Mouse (Mus musculus): ENCODE measurements around the gene Pglyrp2. TPM values are rescaled to one million over a fixed set of nuclear protein-coding genes. Genes with fewer than 3 reads are reported as not detected.

Pglyrp2 gene
- polyA plus RNA-seq, 1 experiment: 43.0 TPM

GRCm38 (mm10) chr17:32388370-32389100 is 35.4 kb downstream of the Pglyrp2 start:
- DNase-seq (ENCODE audit: low read depth in 1 of 2, low spot score in 2 of 2): peak in 1 of 2 experiments; percentile 58
- peak overlapping the region; percentile 86 for H3K4me3 ChIP-seq (ENCODE audit: extremely low read depth, insufficient read depth, insufficient read length)
- H3K4me1 ChIP-seq (ENCODE audit: control insufficient read depth, insufficient read depth, insufficient read length): peaks cover 5% of the 10 kb centered on the region
- TF ChIP-seq CTCF (IDR thresholded peaks at IDR 0.05; ENCODE audit: extremely low read depth, insufficient read depth, insufficient read length, insufficient replicate concordance) (no peak), POLR2A (IDR thresholded peaks at IDR 0.05; ENCODE audit: low read depth, low read length) (no peak)
- H3K36me3 ChIP-seq (ENCODE audit: control insufficient read depth, insufficient read depth, low read length): peaks cover 19% of the 10 kb centered on the region
- peak overlapping the region; percentile 56 for H3K27ac ChIP-seq (ENCODE audit: insufficient read depth, low read length)
- 2% methylated on average over 38 of the region's 39 CpGs for WGBS
- no peaks in the 10 kb centered on the region for H3K27me3 ChIP-seq (ENCODE audit: control insufficient read depth, insufficient read depth, low read length)

GRCm38 (mm10) chr17:32387986-32388369 is 36.0 kb downstream of the Pglyrp2 start:
- no peaks in the 10 kb centered on the region for H3K27me3 ChIP-seq (ENCODE audit: control insufficient read depth, insufficient read depth, low read length)
- H3K27ac ChIP-seq (ENCODE audit: insufficient read depth, low read length): no peak overlapping the region; the same call in 1 of the 2 replicates
- H3K4me1 ChIP-seq (ENCODE audit: control insufficient read depth, insufficient read depth, insufficient read length): peaks cover 5% of the 10 kb centered on the region
- TF ChIP-seq POLR2A (IDR thresholded peaks at IDR 0.05; ENCODE audit: low read depth, low read length) (no peak), CTCF (IDR thresholded peaks at IDR 0.05; ENCODE audit: extremely low read depth, insufficient read depth, insufficient read length, insufficient replicate concordance) (no peak)
- H3K36me3 ChIP-seq (ENCODE audit: control insufficient read depth, insufficient read depth, low read length): peaks cover 14% of the 10 kb centered on the region
- WGBS: 78% methylated on average over 7 of the region's 7 CpGs
- H3K4me3 ChIP-seq (ENCODE audit: extremely low read depth, insufficient read depth, insufficient read length): no peak overlapping the region
- no peak for DNase-seq (ENCODE audit: low read depth in 1 of 2, low spot score in 2 of 2)

DNA sequence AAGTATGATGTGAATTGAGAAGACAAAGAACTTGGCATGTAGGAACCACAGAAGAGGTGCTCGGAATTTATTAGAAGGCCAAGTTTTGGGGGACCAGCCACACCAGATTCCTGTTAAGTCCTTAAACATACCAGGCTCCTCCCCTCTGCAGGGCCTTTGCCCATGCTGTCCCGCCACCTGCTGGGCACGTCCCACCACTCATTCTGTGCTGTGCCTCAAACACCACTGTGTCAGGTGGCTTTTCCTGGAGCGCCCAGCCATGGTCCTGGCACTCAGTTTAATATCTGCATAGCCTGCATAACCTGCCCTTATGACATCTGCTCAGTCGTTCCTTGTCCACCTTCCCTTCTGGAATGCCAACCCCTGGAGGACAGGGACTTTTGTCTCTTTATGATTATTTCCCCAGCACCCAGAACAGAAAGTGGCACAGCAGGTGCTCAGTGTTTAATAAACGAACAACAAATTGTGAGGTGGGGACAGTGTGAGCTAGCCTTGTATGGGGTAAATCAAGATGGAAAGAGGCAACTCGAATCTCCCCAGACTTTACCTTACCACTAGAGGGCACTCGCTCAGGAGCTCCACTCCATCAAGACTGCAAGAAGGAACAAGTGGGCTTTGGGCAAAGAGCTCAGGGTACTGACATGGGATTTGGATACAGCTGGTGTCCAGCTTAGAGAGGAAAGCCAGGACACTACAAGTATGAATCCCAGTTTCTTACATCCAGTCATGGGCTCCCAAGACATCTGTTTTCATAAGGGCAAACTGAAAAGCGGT is 37.1 kb downstream of the Pglyrp2 start:
- Histone ChIP-seq H3K27ac (ENCODE audit: insufficient read depth, low read length) (no peak overlapping the region), H3K4me3 (ENCODE audit: extremely low read depth, insufficient read depth, insufficient read length) (no peak overlapping the region), H3K36me3 (ENCODE audit: control insufficient read depth, insufficient read depth, low read length) (peaks cover 4% of the 10 kb centered on the region; the same call in 1 of the 2 replicates), H3K4me1 (ENCODE audit: control insufficient read depth, insufficient read depth, insufficient read length) (peaks cover 5% of the 10 kb centered on the region), H3K27me3 (ENCODE audit: control insufficient read depth, insufficient read depth, low read length) (no peaks in the 10 kb centered on the region)
- 58% methylated on average over 9 of the region's 9 CpGs for WGBS
- peak; percentile 47; the same call in 1 of the 2 replicates for TF ChIP-seq CTCF (IDR thresholded peaks at IDR 0.05; ENCODE audit: extremely low read depth, insufficient read depth, insufficient read length, insufficient replicate concordance)
- TF ChIP-seq POLR2A (IDR thresholded peaks at IDR 0.05; ENCODE audit: low read depth, low read length): no peak
- DNase-seq (ENCODE audit: low read depth in 1 of 2, low spot score in 2 of 2): peak; percentile 49 to 53

- Histone ChIP-seq H3K27me3 (ENCODE audit: control insufficient read depth, insufficient read depth, low read length) (no peaks in the 10 kb centered on the region), H3K4me1 (ENCODE audit: control insufficient read depth, insufficient read depth, insufficient read length) (peaks cover 3% of the 10 kb centered on the region), H3K4me3 (ENCODE audit: extremely low read depth, insufficient read depth, insufficient read length) (no peak overlapping the region), H3K27ac (ENCODE audit: insufficient read depth, low read length) (no peak overlapping the region), H3K36me3 (ENCODE audit: control insufficient read depth, insufficient read depth, low read length) (0 out of 2 replicates have a peak, but pooled peaks cover 1% of the 10 kb centered on the region)
- no peak for TF ChIP-seq POLR2A (IDR thresholded peaks at IDR 0.05; ENCODE audit: low read depth, low read length)
- 87% methylated on average over 5 of the region's 5 CpGs for WGBS
- no peak for DNase-seq (ENCODE audit: low read depth in 1 of 2, low spot score in 2 of 2)
Observed at GRCm38 (mm10) chr17:32383661-32384060, 40.3 kb downstream of the Pglyrp2 start.

DNA sequence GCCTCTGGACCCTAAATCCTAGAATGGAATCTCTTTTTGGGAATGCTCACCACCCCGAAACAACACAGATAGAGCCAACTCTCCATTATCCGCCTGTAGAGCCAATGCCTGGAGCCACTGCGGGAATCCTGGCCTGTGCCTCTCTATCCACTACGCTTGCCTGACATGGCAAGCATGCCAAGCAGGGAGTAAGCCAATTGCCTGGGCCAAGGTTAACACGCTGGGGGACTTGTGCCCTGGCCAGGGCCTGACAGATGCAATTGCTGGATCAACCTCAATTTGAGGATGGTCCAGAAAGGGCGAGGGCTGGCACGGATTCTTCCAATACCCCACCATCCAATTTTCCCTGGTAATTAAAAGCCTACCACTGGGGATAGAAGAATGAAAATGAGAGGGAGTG is 41.4 kb downstream of the Pglyrp2 start:
- no peak overlapping the region for H3K27ac ChIP-seq (ENCODE audit: insufficient read depth, low read length)
- 95% methylated on average over 7 of the region's 7 CpGs for WGBS
- no peaks in the 10 kb centered on the region for H3K4me1 ChIP-seq (ENCODE audit: control insufficient read depth, insufficient read depth, insufficient read length)
- no peak for DNase-seq (ENCODE audit: low read depth in 1 of 2, low spot score in 2 of 2)
- no peak overlapping the region for H3K4me3 ChIP-seq (ENCODE audit: extremely low read depth, insufficient read depth, insufficient read length)
- TF ChIP-seq POLR2A (IDR thresholded peaks at IDR 0.05; ENCODE audit: low read depth, low read length) (no peak), CTCF (IDR thresholded peaks at IDR 0.05; ENCODE audit: extremely low read depth, insufficient read depth, insufficient read length, insufficient replicate concordance) (no peak)
- 0 out of 2 replicates have a peak, but pooled peaks cover 1% of the 10 kb centered on the region for H3K36me3 ChIP-seq (ENCODE audit: control insufficient read depth, insufficient read depth, low read length)
- H3K27me3 ChIP-seq (ENCODE audit: control insufficient read depth, insufficient read depth, low read length): no peaks in the 10 kb centered on the region

- no peaks in the 10 kb centered on the region for H3K27me3 ChIP-seq (ENCODE audit: control insufficient read depth, insufficient read depth, low read length)
- TF ChIP-seq POLR2A (IDR thresholded peaks at IDR 0.05; ENCODE audit: low read depth, low read length): no peak
- TF ChIP-seq CTCF (IDR thresholded peaks at IDR 0.05; ENCODE audit: extremely low read depth, insufficient read depth, insufficient read length, insufficient replicate concordance): no peak
- WGBS: 86% methylated on average over 2 of the region's 2 CpGs
Observed at GRCm38 (mm10) chr17:32378786-32379185, 45.2 kb downstream of the Pglyrp2 start.

More at GRCm38 (mm10) chr17:32378786-32379185, 45.2 kb downstream of the Pglyrp2 start:
- no peak for DNase-seq (ENCODE audit: low read depth in 1 of 2, low spot score in 2 of 2)
- Histone ChIP-seq H3K27ac (ENCODE audit: insufficient read depth, low read length) (no peak overlapping the region), H3K4me1 (ENCODE audit: control insufficient read depth, insufficient read depth, insufficient read length) (no peaks in the 10 kb centered on the region), H3K36me3 (ENCODE audit: control insufficient read depth, insufficient read depth, low read length) (no peaks in the 10 kb centered on the region), H3K4me3 (ENCODE audit: extremely low read depth, insufficient read depth, insufficient read length) (no peak overlapping the region)
